Mouse (Mus musculus): Measurements from ENCODE around the gene Gdpd3. TPM values are rescaled to one million over a fixed set of nuclear protein-coding genes. Genes with fewer than 3 reads are reported as not detected.

The Gdpd3 gene
- polyA plus RNA-seq, 2 experiments from 2014 or later, result 13.9 to 17.4 TPM

- ATAC-seq, result no peak
Measured at GRCm38 (mm10) chr7:126807405-126807804, 41.3 kb downstream of the Gdpd3 start.

- no peak for ATAC-seq
Measured at GRCm38 (mm10) chr7:126808703-126809455, 42.7 kb downstream of the Gdpd3 start.

- ATAC-seq, result no peak
Measured at GRCm38 (mm10) chr7:126809723-126810369, 43.7 kb downstream of the Gdpd3 start.

GRCm38 (mm10) chr7:126815726-126816222 is 49.6 kb downstream of the Gdpd3 start:
- no peak for ATAC-seq

- ATAC-seq, result no peak
Measured at GRCm38 (mm10) chr7:126816494-126816893, 50.4 kb downstream of the Gdpd3 start.

- ATAC-seq, result no peak
Measured at GRCm38 (mm10) chr7:126817595-126817994, 51.5 kb downstream of the Gdpd3 start.

GRCm38 (mm10) chr7:126818818-126819217 is 52.7 kb downstream of the Gdpd3 start:
- ATAC-seq, result no peak

- ATAC-seq, result peak; percentile 71
Measured at GRCm38 (mm10) chr7:126821835-126822511, 55.8 kb downstream of the Gdpd3 start.

- no peak for ATAC-seq
Measured at GRCm38 (mm10) chr7:126822741-126823140, 56.6 kb downstream of the Gdpd3 start.

- ATAC-seq, result no peak
Measured at GRCm38 (mm10) chr7:126823202-126823711, 57.1 kb downstream of the Gdpd3 start.

GRCm38 (mm10) chr7:126823940-126824339 is 57.8 kb downstream of the Gdpd3 start:
- ATAC-seq, result no peak

Other genes starting within 250 kb of the Gdpd3 start
- gene Eif3c, start 199.9 kb upstream of the Gdpd3 start, polyA plus RNA-seq (2017; shearing (Covaris generic)), result 100 to 1,000 TPM; 228 to 250 TPM
- 1 to 10 TPM in 1 of 2 experiments, under 1 TPM in 1; 0.36 to 1.5 TPM for gene Apobr, start 181.4 kb upstream of the Gdpd3 start, polyA plus RNA-seq (2017; shearing (Covaris generic))
- gene Cln3, start 180.5 kb upstream of the Gdpd3 start, polyA plus RNA-seq (2017; shearing (Covaris generic)), result 100 to 1,000 TPM in 1 of 2 experiments, 10 to 100 TPM in 1; 79.9 to 150 TPM
- gene Il27, start 171.4 kb upstream of the Gdpd3 start, polyA plus RNA-seq (2017; shearing (Covaris generic)), result not detected
- gene Nupr1, start 135.5 kb upstream of the Gdpd3 start, polyA plus RNA-seq (2017; shearing (Covaris generic)), result under 1 TPM in 1 of 2 experiments, not detected in 1; 0.42 TPM
- 100 to 1,000 TPM in 1 of 2 experiments, 10 to 100 TPM in 1; 93.1 to 113 TPM for gene Sgf29, start 117.0 kb upstream of the Gdpd3 start, polyA plus RNA-seq (2017; shearing (Covaris generic))
- gene Sult1a1, start 89.9 kb upstream of the Gdpd3 start, polyA plus RNA-seq (2017; shearing (Covaris generic)), result 1 to 10 TPM in 1 of 2 experiments, under 1 TPM in 1; 0.82 to 1.3 TPM
- 100 to 1,000 TPM in 1 of 2 experiments, 10 to 100 TPM in 1; 82.6 to 175 TPM for gene Bola2, start 70.9 kb upstream of the Gdpd3 start, polyA plus RNA-seq (2017; shearing (Covaris generic))
- 10 to 100 TPM; 10.6 to 21.4 TPM for gene Slx1b, start 70.5 kb upstream of the Gdpd3 start, polyA plus RNA-seq (2017; shearing (Covaris generic))
- 1,000 to 10,000 TPM; 2,251 to 2,782 TPM for gene Coro1a, start 58.5 kb upstream of the Gdpd3 start, polyA plus RNA-seq (2017; shearing (Covaris generic))
- gene Mapk3, start 6.7 kb upstream of the Gdpd3 start, polyA plus RNA-seq (2017; shearing (Covaris generic)), result 10 to 100 TPM; 16.9 to 17.8 TPM
- 10 to 100 TPM; 58.4 to 83.8 TPM for gene Ypel3, start 10.6 kb downstream of the Gdpd3 start, polyA plus RNA-seq (2017; shearing (Covaris generic))
- 1 to 10 TPM; 5.9 to 7.5 TPM for gene Tbx6, start 15.1 kb downstream of the Gdpd3 start, polyA plus RNA-seq (2017; shearing (Covaris generic))
- 100 to 1,000 TPM; 139 to 140 TPM for gene Ppp4c, start 26.2 kb downstream of the Gdpd3 start, polyA plus RNA-seq (2017; shearing (Covaris generic))
- not detected for gene Fam57b, start 31.3 kb downstream of the Gdpd3 start, polyA plus RNA-seq (2017; shearing (Covaris generic))
- not detected for gene 4930451I11Rik, start 65.3 kb downstream of the Gdpd3 start, polyA plus RNA-seq (2017; shearing (Covaris generic))
- not detected for gene Doc2a, start 81.1 kb downstream of the Gdpd3 start, polyA plus RNA-seq (2017; shearing (Covaris generic))
- 10 to 100 TPM; 12.7 to 20.6 TPM for gene Hirip3, start 95.6 kb downstream of the Gdpd3 start, polyA plus RNA-seq (2017; shearing (Covaris generic))
- 10 to 100 TPM; 53.9 to 55.7 TPM for gene Ino80e, start 96.0 kb downstream of the Gdpd3 start, polyA plus RNA-seq (2017; shearing (Covaris generic))
- 10 to 100 TPM; 15.3 to 15.6 TPM for gene Taok2, start 118.4 kb downstream of the Gdpd3 start, polyA plus RNA-seq (2017; shearing (Covaris generic))
- 10 to 100 TPM; 40.2 to 53.2 TPM for gene Tmem219, start 156.6 kb downstream of the Gdpd3 start, polyA plus RNA-seq (2017; shearing (Covaris generic))
- 1 to 10 TPM; 5.5 to 8.9 TPM for gene Kctd13, start 162.5 kb downstream of the Gdpd3 start, polyA plus RNA-seq (2017; shearing (Covaris generic))
- under 1 TPM; 0.48 to 0.51 TPM for gene Asphd1, start 183.2 kb downstream of the Gdpd3 start, polyA plus RNA-seq (2017; shearing (Covaris generic))
- gene Sez6l2, start 184.2 kb downstream of the Gdpd3 start, polyA plus RNA-seq (2017; shearing (Covaris generic)), result 1 to 10 TPM; 1.5 to 1.8 TPM
- 100 to 1,000 TPM; 121 to 152 TPM for gene Cdipt, start 209.6 kb downstream of the Gdpd3 start, polyA plus RNA-seq (2017; shearing (Covaris generic))
- 1 to 10 TPM in 1 of 2 experiments, under 1 TPM in 1; 0.32 to 1.1 TPM for gene Cdiptos, start 209.8 kb downstream of the Gdpd3 start, polyA plus RNA-seq (2017; shearing (Covaris generic))
- 10 to 100 TPM; 13.7 to 20.9 TPM for gene Mvp, start 248.3 kb downstream of the Gdpd3 start, polyA plus RNA-seq (2017; shearing (Covaris generic))